Mouse (Mus musculus): ENCODE results near the gene Hoxd4. TPM values are rescaled to one million over a fixed set of nuclear protein-coding genes. Genes with fewer than 3 reads are reported as not detected.

Gene Hoxd4
- polyA plus RNA-seq, 1 experiment from 2014 or later, result not detected

GRCm38 (mm10) chr2:74697567-74698121, 14.1 kb upstream of the Hoxd4 start, which contains the start of gene Hoxd9:
Gene Hoxd9 (plus strand): TSS chr2:74697727.
- ATAC-seq, result peak; percentile 66; the same call in 1 of the 2 replicates
- under 1% methylated on average over 43 of the region's 43 CpGs for WGBS
- H3K9me3 ChIP-seq (ENCODE audit: control insufficient read depth, low read length), result no peaks in the 10 kb centered on the region

GRCm38 (mm10) chr2:74698201-74699052, 13.3 kb upstream of the Hoxd4 start:
- peak overlapping the region; percentile 28 for H3K4me3 ChIP-seq (replicated peaks; ENCODE audit: low read length)
- no peak overlapping the region for H3K9ac ChIP-seq (replicated peaks; ENCODE audit: low read depth, low read length)
- no peaks in the 10 kb centered on the region for H3K9me3 ChIP-seq (ENCODE audit: control insufficient read depth, low read length)
- H3K4me2 ChIP-seq (ENCODE audit: low read length), result peak overlapping the region; percentile 50
- H3K4me1 ChIP-seq (replicated peaks; ENCODE audit: control insufficient read depth, insufficient read depth, low read length), result peaks cover 11% of the 10 kb centered on the region
- ATAC-seq, result peak; percentile 49; the same call in 1 of the 2 replicates
- under 1% methylated on average over 78 of the region's 86 CpGs for WGBS
- no peaks in the 10 kb centered on the region for H3K36me3 ChIP-seq (ENCODE audit: control insufficient read depth, insufficient read depth)
- peaks cover 90% of the 10 kb centered on the region for H3K27me3 ChIP-seq (replicated peaks; ENCODE audit: control insufficient read depth, insufficient read depth, low read length)
- H3K27ac ChIP-seq (ENCODE audit: low read length), result no peak overlapping the region

More at GRCm38 (mm10) chr2:74697567-74698121, 14.1 kb upstream of the Hoxd4 start, which contains the start of gene Hoxd9:
- peaks cover 11% of the 10 kb centered on the region for H3K4me1 ChIP-seq (replicated peaks; ENCODE audit: control insufficient read depth, insufficient read depth, low read length)
- peak within 1 kb of the TSS; percentile 28 for H3K4me3 ChIP-seq (replicated peaks; ENCODE audit: low read length)
- no peaks in the 10 kb centered on the region for H3K36me3 ChIP-seq (ENCODE audit: control insufficient read depth, insufficient read depth)
- H3K4me2 ChIP-seq (ENCODE audit: low read length), result peak within 1 kb of the TSS; percentile 50
- H3K27ac ChIP-seq (ENCODE audit: low read length), result no peak within 1 kb of the TSS
- no peak within 1 kb of the TSS for H3K9ac ChIP-seq (replicated peaks; ENCODE audit: low read depth, low read length)
- H3K27me3 ChIP-seq (replicated peaks; ENCODE audit: control insufficient read depth, insufficient read depth, low read length), result peaks cover 91% of the 10 kb centered on the region

GRCm38 (mm10) chr2:74699053-74699430, 12.7 kb upstream of the Hoxd4 start:
- Histone ChIP-seq H3K9me3 (ENCODE audit: control insufficient read depth, low read length) (no peaks in the 10 kb centered on the region), H3K4me2 (ENCODE audit: low read length) (no peak overlapping the region), H3K36me3 (ENCODE audit: control insufficient read depth, insufficient read depth) (no peaks in the 10 kb centered on the region), H3K27ac (ENCODE audit: low read length) (no peak overlapping the region), H3K4me3 (replicated peaks; ENCODE audit: low read length) (no peak overlapping the region), H3K4me1 (replicated peaks; ENCODE audit: control insufficient read depth, insufficient read depth, low read length) (peaks cover 11% of the 10 kb centered on the region), H3K9ac (replicated peaks; ENCODE audit: low read depth, low read length) (no peak overlapping the region), H3K27me3 (replicated peaks; ENCODE audit: control insufficient read depth, insufficient read depth, low read length) (peaks cover 90% of the 10 kb centered on the region)
- ATAC-seq, result no peak
- under 1% methylated on average over 17 of the region's 17 CpGs for WGBS

GRCm38 (mm10) chr2:74699664-74700545, 11.8 kb upstream of the Hoxd4 start:
- no peak for ATAC-seq
- WGBS, result 3% methylated on average over 23 of the region's 23 CpGs
- no peaks in the 10 kb centered on the region for H3K9me3 ChIP-seq (ENCODE audit: control insufficient read depth, low read length)

GRCm38 (mm10) chr2:74700546-74701112, 11.1 kb upstream of the Hoxd4 start:
- 2% methylated on average over 22 of the region's 22 CpGs for WGBS
- H3K9me3 ChIP-seq (ENCODE audit: control insufficient read depth, low read length), result no peaks in the 10 kb centered on the region
- H3K4me2 ChIP-seq (ENCODE audit: low read length), result no peak overlapping the region
- no peak for ATAC-seq
- no peak overlapping the region for H3K27ac ChIP-seq (ENCODE audit: low read length)
- H3K27me3 ChIP-seq (replicated peaks; ENCODE audit: control insufficient read depth, insufficient read depth, low read length), result peaks cover 85% of the 10 kb centered on the region
- H3K4me1 ChIP-seq (replicated peaks; ENCODE audit: control insufficient read depth, insufficient read depth, low read length), result peaks cover 22% of the 10 kb centered on the region
- H3K36me3 ChIP-seq (ENCODE audit: control insufficient read depth, insufficient read depth), result no peaks in the 10 kb centered on the region
- H3K4me3 ChIP-seq (replicated peaks; ENCODE audit: low read length), result no peak overlapping the region
- no peak overlapping the region for H3K9ac ChIP-seq (replicated peaks; ENCODE audit: low read depth, low read length)

More at GRCm38 (mm10) chr2:74699664-74700545, 11.8 kb upstream of the Hoxd4 start:
- no peaks in the 10 kb centered on the region for H3K36me3 ChIP-seq (ENCODE audit: control insufficient read depth, insufficient read depth)
- peaks cover 15% of the 10 kb centered on the region for H3K4me1 ChIP-seq (replicated peaks; ENCODE audit: control insufficient read depth, insufficient read depth, low read length)
- no peak overlapping the region for H3K27ac ChIP-seq (ENCODE audit: low read length)
- no peak overlapping the region for H3K9ac ChIP-seq (replicated peaks; ENCODE audit: low read depth, low read length)
- peaks cover 88% of the 10 kb centered on the region for H3K27me3 ChIP-seq (replicated peaks; ENCODE audit: control insufficient read depth, insufficient read depth, low read length)
- H3K4me2 ChIP-seq (ENCODE audit: low read length), result no peak overlapping the region
- H3K4me3 ChIP-seq (replicated peaks; ENCODE audit: low read length), result no peak overlapping the region

- H3K27me3 ChIP-seq (replicated peaks; ENCODE audit: control insufficient read depth, insufficient read depth, low read length), result peaks cover 83% of the 10 kb centered on the region
- no peak overlapping the region for H3K4me2 ChIP-seq (ENCODE audit: low read length)
- ATAC-seq, result no peak
- peaks cover 24% of the 10 kb centered on the region for H3K4me1 ChIP-seq (replicated peaks; ENCODE audit: control insufficient read depth, insufficient read depth, low read length)
- no peak overlapping the region for H3K9ac ChIP-seq (replicated peaks; ENCODE audit: low read depth, low read length)
- H3K36me3 ChIP-seq (ENCODE audit: control insufficient read depth, insufficient read depth), result no peaks in the 10 kb centered on the region
- no peaks in the 10 kb centered on the region for H3K9me3 ChIP-seq (ENCODE audit: control insufficient read depth, low read length)
- H3K4me3 ChIP-seq (replicated peaks; ENCODE audit: low read length), result no peak overlapping the region
- 10% methylated on average over 17 of the region's 17 CpGs for WGBS
- H3K27ac ChIP-seq (ENCODE audit: low read length), result no peak overlapping the region
Measured at GRCm38 (mm10) chr2:74701949-74702819, 9.5 kb upstream of the Hoxd4 start.

- Histone ChIP-seq H3K9ac (replicated peaks; ENCODE audit: low read depth, low read length) (no peak overlapping the region), H3K27me3 (replicated peaks; ENCODE audit: control insufficient read depth, insufficient read depth, low read length) (peaks cover 83% of the 10 kb centered on the region), H3K4me1 (replicated peaks; ENCODE audit: control insufficient read depth, insufficient read depth, low read length) (peaks cover 20% of the 10 kb centered on the region), H3K9me3 (ENCODE audit: control insufficient read depth, low read length) (no peaks in the 10 kb centered on the region), H3K27ac (ENCODE audit: low read length) (no peak overlapping the region), H3K36me3 (ENCODE audit: control insufficient read depth, insufficient read depth) (no peaks in the 10 kb centered on the region), H3K4me3 (replicated peaks; ENCODE audit: low read length) (no peak overlapping the region), H3K4me2 (ENCODE audit: low read length) (no peak overlapping the region)
- 9% methylated on average over 6 of the region's 6 CpGs for WGBS
- no peak for ATAC-seq
Measured at GRCm38 (mm10) chr2:74702820-74703219, 8.9 kb upstream of the Hoxd4 start.

GRCm38 (mm10) chr2:74703317-74703716, 8.4 kb upstream of the Hoxd4 start:
- Histone ChIP-seq H3K9me3 (ENCODE audit: control insufficient read depth, low read length) (no peaks in the 10 kb centered on the region), H3K4me3 (replicated peaks; ENCODE audit: low read length) (no peak overlapping the region), H3K27me3 (replicated peaks; ENCODE audit: control insufficient read depth, insufficient read depth, low read length) (peaks cover 86% of the 10 kb centered on the region), H3K9ac (replicated peaks; ENCODE audit: low read depth, low read length) (no peak overlapping the region), H3K36me3 (ENCODE audit: control insufficient read depth, insufficient read depth) (no peaks in the 10 kb centered on the region), H3K4me1 (replicated peaks; ENCODE audit: control insufficient read depth, insufficient read depth, low read length) (peaks cover 16% of the 10 kb centered on the region), H3K27ac (ENCODE audit: low read length) (no peak overlapping the region), H3K4me2 (ENCODE audit: low read length) (no peak overlapping the region)
- 3% methylated on average over 10 of the region's 10 CpGs for WGBS
- no peak for ATAC-seq

All from forebrain, embryonic 16.5 days (tissue).